Mouse (Mus musculus) midbrain, postnatal 0 days (tissue): ENCODE results near the gene Kcnj8. TPM values are rescaled to one million over a fixed set of nuclear protein-coding genes. Genes with fewer than 3 reads are reported as not detected.
"Not testable (repeated sequence)": the region's sequence is repeated elsewhere in the genome, so short reads cannot be mapped to it uniquely, and the experiment has no call there.

Source experiments
- ATAC-seq: fragments of 200-750 bp; cut with Nextera tagmentation; 2 replicates; pipeline ENCODE4 v1.8.0; 2017; ENCODE audit warnings: moderate number of reproducible peaks, mild to moderate bottlenecking, moderate TSS enrichment, moderate library complexity; ENCODE audit not compliant: low FRiP score
- DNase-seq: peaks from one replicate; pipeline ENCODE4 v3.0.0-alpha.2; 2015; ENCODE audit warnings: low spot score
- H3K27ac ChIP-seq: fragments of 300-500 bp; sonication (generic); 2 replicates; pipeline ENCODE4 v1.5.1; 2014; ENCODE audit warnings: low read depth, mild to moderate bottlenecking, low read length, mixed read lengths
- H3K27me3 ChIP-seq: fragments of 300-500 bp; sonication (generic); 2 replicates; pipeline ENCODE4 v1.6.1; 2014; ENCODE audit warnings: low read length, control low read depth, mixed read lengths; ENCODE audit not compliant: insufficient read depth
- H3K36me3 ChIP-seq: fragments of 300-500 bp; sonication (generic); 2 replicates; pipeline ENCODE4 v1.6.1; 2014; ENCODE audit warnings: low read length, control low read depth, mixed read lengths; ENCODE audit not compliant: insufficient read depth
- H3K4me1 ChIP-seq: fragments of 300-500 bp; sonication (generic); 2 replicates; pipeline ENCODE4 v1.6.1; 2014; ENCODE audit warnings: mild to moderate bottlenecking, control low read depth, antibody characterized with exemption, low read length, mixed read lengths; ENCODE audit not compliant: insufficient read depth
- H3K4me2 ChIP-seq: fragments of 300-500 bp; sonication (generic); 2 replicates; pipeline ENCODE4 v1.6.1; 2014; ENCODE audit warnings: low read depth, mild to moderate bottlenecking, low read length, mixed read lengths; ENCODE audit not compliant: poor library complexity, severe bottlenecking
- H3K4me3 ChIP-seq: fragments of 300-500 bp; sonication (generic); 2 replicates; pipeline ENCODE4 v1.5.1; 2014; ENCODE audit warnings: low read depth, mild to moderate bottlenecking, low read length, moderate library complexity
- H3K9ac ChIP-seq: fragments of 300-500 bp; sonication (generic); replicated peaks from 2 replicates; pipeline ENCODE4 v1.6.1; 2014; ENCODE audit warnings: mild to moderate bottlenecking, low read length, moderate library complexity, mixed read lengths; ENCODE audit not compliant: poor library complexity, severe bottlenecking
- H3K9me3 ChIP-seq: fragments of 300-500 bp; sonication (generic); 2 replicates; pipeline ENCODE4 v1.6.1; 2016; ENCODE audit warnings: low read length, control low read depth
- CTCF ChIP-seq: IDR thresholded peaks from 2 replicates; pipeline ENCODE4 v1.5.1; 2016; ENCODE audit warnings: antibody characterized with exemption, mild to moderate bottlenecking
- WGBS: fragments of 180-500 bp; shearing (Covaris S2); extraction: QIAGEN DNeasy Blood & Tissue Kit; methylation state at CpG from one replicate; pipeline ENCODE4 v1.1.7; 2014; 5-methylcytosine and 5-hydroxymethylcytosine counted together
- polyA plus RNA-seq: library from polyadenylated mRNA; unstranded; fragments of >200 nt; fragmentation: Nextera tagmentation; extraction: Ambion mirVana; gene quantifications from 2 replicates; pipeline ENCODE4 v1.2.1, GENCODE M21; 2015
- total RNA-seq: library from RNA; depleted of rRNA; stranded (reverse); fragments of >200 nt; gene quantifications from 2 replicates; pipeline ENCODE4 v1.2.3, GENCODE M21; 2014; rRNA removed

Gene Kcnj8
- total and polyA plus RNA-seq, 2 experiments from 2014 or later: 7.3 to 7.6 TPM

DNA sequence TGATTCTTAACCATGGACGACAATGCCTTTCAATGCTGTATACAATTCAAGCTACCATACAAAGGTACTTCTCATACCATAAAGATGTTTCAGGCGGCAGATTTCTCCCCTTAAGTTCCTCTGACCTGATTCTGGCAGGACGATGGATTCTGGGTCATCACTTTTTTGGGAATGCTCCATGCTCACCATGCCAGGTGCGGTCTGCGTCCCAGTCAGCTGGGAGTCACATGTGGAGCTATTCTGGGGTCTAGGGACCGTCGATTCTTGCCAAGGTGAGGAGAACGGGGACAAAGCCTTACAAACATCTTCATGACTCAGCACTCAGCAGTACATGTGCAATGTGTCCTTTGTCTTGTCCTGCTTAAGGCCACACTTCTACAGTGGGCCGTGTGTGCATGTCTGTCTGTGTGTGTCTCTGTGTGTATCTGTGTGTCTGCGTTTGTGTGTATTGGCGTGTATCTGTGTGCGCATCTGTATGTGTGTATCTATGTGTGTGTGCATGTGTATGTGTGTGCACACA lies 49.8 kb downstream of the Kcnj8 start:
- WGBS: 85% methylated on average over 12 of the region's 12 CpGs
- Histone ChIP-seq H3K4me3 (no peak overlapping the region), H3K36me3 (no peaks in the 10 kb centered on the region), H3K4me2 (no peak overlapping the region), H3K9me3 (no peaks in the 10 kb centered on the region), H3K27me3 (no peaks in the 10 kb centered on the region), H3K27ac (no peak overlapping the region), H3K9ac (no peak overlapping the region), H3K4me1 (no peaks in the 10 kb centered on the region)
- TF ChIP-seq CTCF: no peak
- DNase-seq: no peak
- no peak for ATAC-seq

DNA sequence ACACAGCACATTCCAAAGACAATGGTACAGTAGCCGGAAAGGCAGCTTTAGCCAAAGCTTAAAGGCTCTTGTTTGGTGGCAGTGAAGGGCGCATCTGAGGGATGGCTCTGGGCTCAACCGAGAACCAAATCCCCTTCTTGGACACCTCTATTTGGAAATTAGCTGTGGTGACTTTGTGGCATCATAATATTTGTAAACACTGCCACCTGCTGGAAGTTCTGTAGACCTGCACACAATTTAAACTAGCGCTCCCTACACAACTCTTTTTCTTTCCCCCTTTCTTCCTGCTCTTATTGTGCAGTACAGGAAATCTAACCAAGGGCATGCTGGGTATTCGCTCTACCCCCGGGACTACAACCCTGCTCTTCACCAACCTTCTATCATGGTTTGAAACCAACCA lies 52.3 kb downstream of the Kcnj8 start:
- H3K4me3 ChIP-seq: no peak overlapping the region
- 10% methylated on average over 6 of the region's 6 CpGs for WGBS
- ATAC-seq: peak; percentile 68

DNA sequence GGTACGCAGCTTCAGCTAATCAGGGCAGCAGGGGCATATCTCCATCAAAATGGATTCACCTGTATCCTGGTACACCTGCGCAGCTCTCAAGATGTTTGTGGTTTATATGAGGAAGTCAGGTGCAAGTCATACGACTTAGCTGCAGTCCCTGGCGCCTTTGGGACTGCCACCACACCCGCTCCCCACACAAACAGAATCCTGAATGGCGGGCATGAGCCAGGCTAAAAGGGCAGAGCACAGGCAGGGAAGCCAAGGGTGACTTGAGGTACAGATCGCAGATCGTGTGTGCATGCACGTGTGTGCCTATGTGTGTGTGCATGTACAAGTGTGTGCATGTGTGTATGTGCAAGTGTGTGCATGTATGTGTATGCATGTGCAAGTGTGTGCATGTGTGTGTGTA lies 56.0 kb downstream of the Kcnj8 start:
- ATAC-seq, DNase-seq, H3K4me2 ChIP-seq, H3K4me3 ChIP-seq, H3K36me3 ChIP-seq, H3K4me1 ChIP-seq, H3K9me3 ChIP-seq, H3K27ac ChIP-seq, H3K9ac ChIP-seq, H3K27me3 ChIP-seq: not testable (repeated sequence)
- WGBS: 76% methylated on average over 8 of the region's 9 CpGs

More for the DNA sequence above, 52.3 kb downstream of the Kcnj8 start:
- H3K9me3 ChIP-seq: no peaks in the 10 kb centered on the region
- H3K9ac ChIP-seq: no peak overlapping the region
- H3K4me2 ChIP-seq: no peak overlapping the region
- H3K27me3 ChIP-seq: no peaks in the 10 kb centered on the region
- H3K36me3 ChIP-seq: no peaks in the 10 kb centered on the region
- peak; percentile 79 for DNase-seq
- H3K4me1 ChIP-seq: no peaks in the 10 kb centered on the region
- H3K27ac ChIP-seq: no peak overlapping the region
- peak; percentile 84 for TF ChIP-seq CTCF

DNA sequence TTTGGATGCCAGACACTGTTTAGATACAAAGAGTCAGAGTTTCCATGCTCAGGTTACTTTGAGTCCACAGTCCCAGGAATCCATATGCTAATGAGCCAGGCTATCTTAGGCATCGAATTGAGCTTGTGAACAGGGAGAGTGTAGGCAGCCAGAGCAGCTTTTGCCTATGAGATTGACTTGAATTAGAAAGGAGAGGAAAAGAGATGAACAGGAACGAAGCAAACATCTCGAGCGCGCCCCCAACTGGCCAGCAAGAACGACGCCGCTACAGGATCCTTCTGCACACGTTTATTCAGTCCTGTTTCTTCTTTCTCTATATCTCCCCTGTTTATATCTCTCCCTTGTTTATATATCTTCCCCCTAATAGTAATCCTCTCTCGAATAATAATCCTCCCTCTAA lies 56.5 kb downstream of the Kcnj8 start:
- Histone ChIP-seq H3K27me3 (0 out of 2 replicates have a peak, but pooled peaks cover 7% of the 10 kb centered on the region), H3K9me3 (no peaks in the 10 kb centered on the region), H3K36me3 (no peaks in the 10 kb centered on the region), H3K4me3 (no peak overlapping the region), H3K27ac (no peak overlapping the region), H3K4me2 (no peak overlapping the region), H3K9ac (no peak overlapping the region), H3K4me1 (no peaks in the 10 kb centered on the region)
- DNase-seq (peak; percentile 42), ATAC-seq (no peak)
- TF ChIP-seq CTCF: peak; percentile 65
- WGBS: 3% methylated on average over 10 of the region's 10 CpGs

Other genes with a start within 250 kb of the Kcnj8 start
- gene Slco1a5, start 248.6 kb downstream of the Kcnj8 start, total RNA-seq: 0.05 and 0.66 TPM in 2 replicates
- gene Slco1a5, start 248.6 kb downstream of the Kcnj8 start, polyA plus RNA-seq: 0.51 and 0.60 TPM in 2 replicates
- gene Pyroxd1, start 226.0 kb downstream of the Kcnj8 start, total RNA-seq: 13.5 and 17.7 TPM in 2 replicates
- gene Pyroxd1, start 226.0 kb downstream of the Kcnj8 start, polyA plus RNA-seq: 18.2 and 20.3 TPM in 2 replicates
- 12.8 and 16.8 TPM in 2 replicates for gene Recql, start 184.5 kb downstream of the Kcnj8 start, total RNA-seq
- 16.2 and 18.7 TPM in 2 replicates for gene Recql, start 184.5 kb downstream of the Kcnj8 start, polyA plus RNA-seq
- 46.3 and 52.9 TPM in 2 replicates for gene Golt1b, start 184.4 kb downstream of the Kcnj8 start, total RNA-seq
- gene Golt1b, start 184.4 kb downstream of the Kcnj8 start, polyA plus RNA-seq: 72.7 and 74.6 TPM in 2 replicates
- 2.2 and 7.0 TPM in 2 replicates for gene Spx, start 158.2 kb downstream of the Kcnj8 start, total RNA-seq
- gene Spx, start 158.2 kb downstream of the Kcnj8 start, polyA plus RNA-seq: 5.5 and 7.7 TPM in 2 replicates
- 0.24 TPM in 1 of 2 replicates, not detected in the other for gene Gys2, start 98.5 kb downstream of the Kcnj8 start, total RNA-seq
- 0.06 and 0.25 TPM in 2 replicates for gene Gys2, start 98.5 kb downstream of the Kcnj8 start, polyA plus RNA-seq
- 208 and 216 TPM in 2 replicates for gene Ldhb, start 63.7 kb downstream of the Kcnj8 start, total RNA-seq
- gene Ldhb, start 63.7 kb downstream of the Kcnj8 start, polyA plus RNA-seq: 498 and 544 TPM in 2 replicates
- gene Abcc9, start 130.7 kb upstream of the Kcnj8 start, total RNA-seq: 9.7 and 10.7 TPM in 2 replicates
- 1.9 and 2.3 TPM in 2 replicates for gene Abcc9, start 130.7 kb upstream of the Kcnj8 start, polyA plus RNA-seq
- gene Cmas, start 185.1 kb upstream of the Kcnj8 start, total RNA-seq: 105 and 111 TPM in 2 replicates
- gene Cmas, start 185.1 kb upstream of the Kcnj8 start, polyA plus RNA-seq: 208 and 220 TPM in 2 replicates
- not detected in 2 replicates for gene Sult6b2, start 232.9 kb upstream of the Kcnj8 start, total RNA-seq
- 0.12 and 0.33 TPM in 2 replicates for gene Sult6b2, start 232.9 kb upstream of the Kcnj8 start, polyA plus RNA-seq